Mouse (Mus musculus) G1E (cell line): ENCODE measurements around the gene Ppp1r32.

Source experiments
- CTCF ChIP-seq: IDR thresholded peaks from 2 replicates; pipeline ENCODE4 v1.5.1; 2012; ENCODE audit warnings: low read depth, low read length, inconsistent platforms, mixed read lengths
- GATA1 ChIP-seq: IDR thresholded peaks from 2 replicates; pipeline ENCODE4 v1.6.1; 2012; ENCODE audit warnings: borderline replicate concordance, low read length, inconsistent platforms, mixed read lengths
- TAL1 ChIP-seq: conservative IDR thresholded peaks from 2 replicates; pipeline ENCODE4 v1.6.1; 2012; ENCODE audit warnings: low read depth, low read length, inconsistent platforms, mixed read lengths

GRCm38 (mm10) chr19:10457484-10457800 lies 25.3 kb downstream of the Ppp1r32 start:
- no peak for TF ChIP-seq CTCF
- no peak for TF ChIP-seq TAL1
- no peak for TF ChIP-seq GATA1
